ENCODE assay signal across 10 mouse cellular contexts in genomic region chr19:47220232-47220631, GRCm38 (mm10).
"Had no signal": no experiment of that assay in that cellular context is flagged by ENCODE, and none has a peak within 500 bp of the region (broad histone marks: within the 10 kb centered on the region; RNA-seq: fewer than 3 reads in every experiment).

No protein-coding gene starts in this region.

- H3K9me3 ChIP-seq: kidney, embryonic 15.5 days; limb, embryonic 15.5 days; midbrain, embryonic 13.5 days; neural tube, embryonic 12.5 days had no signal

- H3K4me1 ChIP-seq: neural tube, embryonic 12.5 days had no signal

- ATAC-seq: midbrain, embryonic 13.5 days had no signal

- H3K27ac ChIP-seq: kidney, embryonic 15.5 days; limb, embryonic 15.5 days; midbrain, embryonic 13.5 days; neural tube, embryonic 12.5 days had no signal

- H3K4me2 ChIP-seq: kidney, embryonic 15.5 days; limb, embryonic 15.5 days; midbrain, embryonic 13.5 days; neural tube, embryonic 12.5 days had no signal

- H3K4me3 ChIP-seq: kidney, embryonic 15.5 days; limb, embryonic 15.5 days; midbrain, embryonic 13.5 days; neural tube, embryonic 12.5 days had no signal

- H3K36me3 ChIP-seq: kidney, embryonic 15.5 days; limb, embryonic 15.5 days; midbrain, embryonic 13.5 days; neural tube, embryonic 12.5 days had no signal

- DNase-seq: kidney, adult 11 months; kidney, postnatal 14 days; lung, postnatal 4 days; spleen, adult 18-20 months; thymus, adult 18-20 months; thymus, postnatal 14 days had no signal

- H3K9ac ChIP-seq: kidney, embryonic 15.5 days; limb, embryonic 15.5 days; midbrain, embryonic 13.5 days; neural tube, embryonic 12.5 days had no signal

- H3K27me3 ChIP-seq: kidney, embryonic 15.5 days; limb, embryonic 15.5 days; midbrain, embryonic 13.5 days had no signal
